Mouse (Mus musculus) lung, adult 2 months (tissue): Measurements from ENCODE around the gene Cwc22.

Experiments
- CTCF ChIP-seq: fragments of 200-500 bp; IDR thresholded peaks from 2 replicates; pipeline ENCODE4 v1.5.1; 2011; ENCODE audit warnings: mild to moderate bottlenecking, low read length, control low read depth; ENCODE audit not compliant: insufficient read depth
- POLR2A ChIP-seq: fragments of 200-500 bp; IDR thresholded peaks from 2 replicates; pipeline ENCODE4 v1.6.1; 2011; ENCODE audit warnings: low read depth, mild to moderate bottlenecking, control low read depth, low read length, borderline replicate concordance; ENCODE audit errors: extremely low read depth

- TF ChIP-seq CTCF (no peak), POLR2A (no peak)
These were observed 52.7 kb downstream of the Cwc22 start for GRCm38 (mm10) chr2:77893505-77893904.
